ENCODE assay signal across 8 mouse cellular contexts in the genomic region with DNA sequence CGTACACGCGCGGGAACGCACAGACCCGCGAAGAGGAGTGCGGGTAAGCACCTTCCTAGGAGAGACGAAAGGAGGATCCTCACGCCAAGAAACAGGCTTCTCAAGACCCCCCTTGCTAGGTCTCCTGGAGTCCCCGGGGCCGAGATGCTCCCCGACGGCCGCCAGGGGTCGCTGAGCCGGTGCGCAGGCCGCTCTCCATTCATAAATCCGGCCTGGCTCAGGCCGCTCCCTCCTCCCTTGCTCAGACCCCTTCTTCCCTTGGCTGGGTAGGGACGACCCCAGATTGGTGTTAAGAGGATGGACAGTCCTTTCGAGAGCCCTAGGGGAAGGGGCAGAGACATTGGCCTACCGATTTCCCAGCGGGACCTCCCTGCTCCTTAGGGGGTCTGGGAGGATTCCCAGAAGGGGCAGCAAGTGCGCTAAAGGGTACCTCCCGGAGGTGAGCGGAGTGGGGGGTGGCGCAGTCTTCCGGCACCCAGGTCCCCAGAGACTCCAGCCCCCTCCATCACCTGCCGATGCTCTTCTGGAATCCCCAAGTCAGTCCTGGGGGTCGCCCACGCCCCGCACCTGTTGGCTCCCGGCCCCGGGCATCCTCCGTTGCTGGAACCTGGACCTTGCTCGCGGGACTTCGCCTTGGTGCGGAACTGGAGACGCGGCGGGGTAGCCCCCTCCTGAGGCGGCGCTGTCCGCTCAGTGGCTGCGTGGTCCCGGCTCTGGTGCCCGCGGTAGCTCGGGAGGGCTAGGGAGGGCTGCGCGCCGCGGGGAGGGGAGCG. TPM values are rescaled to one million over a fixed set of nuclear protein-coding genes. Genes with fewer than 3 reads are reported as not detected.
DNase-seq lines count a peak whose midpoint lies in the region; ATAC-seq and TF ChIP-seq lines count a peak whose summit lies in the region.

No protein-coding gene starts in this region.

- in situ Hi-C loops in ES-E14 (cut with MboI; ENCODE audit: low sequenced_read_pairs in 2 of 2, unreplicated experiment in 2 of 2), result no loop called here

- TF ChIP-seq CTCF in layer of hippocampus, adult 2 months (conservative IDR thresholded peaks at IDR 0.05), result peak; percentile 94

- no peaks in the 10 kb centered on the region for H3K9me3 ChIP-seq in ES-E14 (ENCODE audit: control insufficient read depth, insufficient read depth, low read depth, low read length)
- no peaks in the 10 kb centered on the region for H3K9me3 ChIP-seq in forebrain, embryonic 13.5 days (replicated peaks)
- no peaks in the 10 kb centered on the region for H3K9me3 ChIP-seq in lung, embryonic 16.5 days (ENCODE audit: control insufficient read depth, low read length)

- peak overlapping the region; percentile 88 for H3K4me2 ChIP-seq in forebrain, embryonic 13.5 days
- peak overlapping the region; percentile 68 for H3K4me2 ChIP-seq in lung, embryonic 16.5 days (ENCODE audit: low read depth, low read length)

- H3K4me1 ChIP-seq in ES-E14 (ENCODE audit: control insufficient read depth in 2 of 2, insufficient read depth in 2 of 2, low read length in 2 of 2, poor library complexity in 1 of 2), result peaks cover 0 to 3% of the 10 kb centered on the region in 2 experiments; a peak in 1 of 4 replicates
- H3K4me1 ChIP-seq in brown adipose tissue, adult 24 weeks (ENCODE audit: control insufficient read depth, insufficient read depth, insufficient read length, low read length), result 0 out of 2 replicates have a peak, but pooled peaks cover 3% of the 10 kb centered on the region
- H3K4me1 ChIP-seq in forebrain, embryonic 13.5 days, result peaks cover 21% of the 10 kb centered on the region
- H3K4me1 ChIP-seq in lung, embryonic 16.5 days (replicated peaks; ENCODE audit: control insufficient read depth, insufficient read depth, low read length), result peaks cover 8% of the 10 kb centered on the region

- H3K27ac ChIP-seq in ES-E14 (ENCODE audit: insufficient read depth, low read depth, low read length, poor library complexity, severe bottlenecking), result no peak overlapping the region
- no peak overlapping the region for H3K27ac ChIP-seq in brown adipose tissue, adult 24 weeks (replicated peaks; ENCODE audit: low read depth, low read length)
- no peak overlapping the region for H3K27ac ChIP-seq in forebrain, embryonic 13.5 days
- H3K27ac ChIP-seq in layer of hippocampus, adult 2 months, result peak overlapping the region; percentile 33; the same call in 1 of the 2 replicates
- H3K27ac ChIP-seq in lung, embryonic 16.5 days (ENCODE audit: low read length), result no peak overlapping the region

- WGBS in forebrain, embryonic 13.5 days, result under 1% methylated on average over 52 of the region's 57 CpGs
- under 1% methylated on average over 46 of the region's 57 CpGs for WGBS in lung, embryonic 16.5 days

- peak overlapping the region; percentile 55 for H3K9ac ChIP-seq in ES-E14 (ENCODE audit: insufficient read depth, low read depth, low read length, poor library complexity, severe bottlenecking)
- H3K9ac ChIP-seq in forebrain, embryonic 13.5 days, result peak overlapping the region; percentile 62
- peak overlapping the region; percentile 40; the same call in 1 of the 2 replicates for H3K9ac ChIP-seq in lung, embryonic 16.5 days (ENCODE audit: low read length)

- intact Hi-C loops in heart, postnatal 25 days (cut with DNase I), result loop anchor here (1.0 to 5.0 kb wide), 2 partner anchors 51 to 109 kb away; no protein-coding TSS in a partner anchor

- H3K27me3 ChIP-seq in forebrain, embryonic 13.5 days, result peaks cover 62% of the 10 kb centered on the region
- H3K27me3 ChIP-seq in lung, embryonic 16.5 days (ENCODE audit: control insufficient read depth, insufficient read depth, low read depth, low read length), result peaks cover 20% of the 10 kb centered on the region

- DNase-seq in ES-E14 (ENCODE audit: low read depth, low spot score), result peak; percentile 70
- DNase-seq in heart, postnatal 25 days (ENCODE audit: low spot score), result peak; percentile 49
- DNase-seq in layer of hippocampus, adult 2 months (ENCODE audit: low spot score in 2 of 2), result peak; percentile 48 to 84
- peak; percentile 77 for DNase-seq in ovary, postnatal 36 days (ENCODE audit: low spot score)
- peak; percentile 77 for DNase-seq in urinary bladder, postnatal 14 days (ENCODE audit: low spot score)

- peak overlapping the region; percentile 78 to 89 for H3K4me3 ChIP-seq in ES-E14 (ENCODE audit: insufficient read depth in 1 of 2, low read depth in 1 of 2, low read length in 2 of 2, poor library complexity in 1 of 2, severe bottlenecking in 1 of 2)
- H3K4me3 ChIP-seq in brown adipose tissue, adult 24 weeks (ENCODE audit: insufficient read depth, low read depth, low read length), result peak overlapping the region; percentile 36
- H3K4me3 ChIP-seq in forebrain, embryonic 13.5 days, result peak overlapping the region; percentile 43
- H3K4me3 ChIP-seq in layer of hippocampus, adult 2 months, result peak overlapping the region; percentile 57
- peak overlapping the region; percentile 39 for H3K4me3 ChIP-seq in lung, embryonic 16.5 days (ENCODE audit: low read length)

- no peaks in the 10 kb centered on the region for H3K36me3 ChIP-seq in ES-E14 (ENCODE audit: control insufficient read depth, insufficient read depth, low read length, poor library complexity, severe bottlenecking)
- no peaks in the 10 kb centered on the region for H3K36me3 ChIP-seq in forebrain, embryonic 13.5 days (ENCODE audit: poor library complexity, severe bottlenecking)
- H3K36me3 ChIP-seq in lung, embryonic 16.5 days (ENCODE audit: control insufficient read depth, insufficient read depth, low read length), result no peaks in the 10 kb centered on the region

- ATAC-seq in forebrain, embryonic 13.5 days, result peak; percentile 86
- ATAC-seq in lung, embryonic 16.5 days (ENCODE audit: low read depth), result peak; percentile 61

TF ChIP-seq in ES-E14, 5 proteins besides CTCF, POLR2A, EP300 and RAD21:
- TF ChIP-seq HCFC1 (IDR thresholded peaks at IDR 0.05; ENCODE audit: borderline replicate concordance, insufficient read depth, low read length) (0 out of 2 replicates have a peak, but pooled peaks have one; percentile 56), MAFK (IDR thresholded peaks at IDR 0.05; ENCODE audit: insufficient read depth, low read depth, low read length) (no peak), CHD2 (IDR thresholded peaks at IDR 0.05; ENCODE audit: low read depth, low read length) (no peak)

RNA-seq across cellular contexts. Expression of gene Hcrtr1, which starts 0.5 kb away (rescaled TPM):
- total RNA-seq in ES-E14 (2012; rRNA removed), result 0.16 and 0.22 TPM in 2 replicates
- polyA plus RNA-seq in brown adipose tissue, adult 24 weeks (2012; ENCODE audit: insufficient read depth, insufficient read length, missing spikeins), result not detected in 2 replicates
- 0.13 TPM in 1 of 2 replicates, not detected in the other for polyA plus RNA-seq in forebrain, embryonic 13.5 days (2015; fragmentation: Nextera tagmentation; extraction: Ambion mirVana)
- total RNA-seq in heart, postnatal 25 days (2021), result not detected
- 1 to 10 TPM; 2.7 to 2.8 TPM for total RNA-seq in layer of hippocampus, adult 2 months (2021)
- polyA plus RNA-seq in lung, embryonic 16.5 days (2015; fragmentation: Nextera tagmentation; extraction: Ambion mirVana), result 0.34 and 0.40 TPM in 2 replicates

RNA-seq across cellular contexts. Expression of gene Pef1, which starts 36.3 kb away (rescaled TPM):
- 25.4 and 36.2 TPM in 2 replicates for total RNA-seq in ES-E14 (2012; rRNA removed)
- 67.7 and 71.2 TPM in 2 replicates for polyA plus RNA-seq in brown adipose tissue, adult 24 weeks (2012; ENCODE audit: insufficient read depth, insufficient read length, missing spikeins)
- 68.0 and 68.4 TPM in 2 replicates for polyA plus RNA-seq in forebrain, embryonic 13.5 days (2015; fragmentation: Nextera tagmentation; extraction: Ambion mirVana)
- total RNA-seq in heart, postnatal 25 days (2021), result 10 to 100 TPM; 34.7 to 36.6 TPM
- total RNA-seq in layer of hippocampus, adult 2 months (2021), result 10 to 100 TPM; 64.7 to 72.0 TPM
- polyA plus RNA-seq in lung, embryonic 16.5 days (2015; fragmentation: Nextera tagmentation; extraction: Ambion mirVana), result 77.9 and 81.2 TPM in 2 replicates

RNA-seq across cellular contexts. Expression of gene Tinagl1, which starts 36.3 kb away (rescaled TPM):
- total RNA-seq in ES-E14 (2012; rRNA removed), result 22.5 and 43.7 TPM in 2 replicates
- polyA plus RNA-seq in brown adipose tissue, adult 24 weeks (2012; ENCODE audit: insufficient read depth, insufficient read length, missing spikeins), result 30.1 and 32.4 TPM in 2 replicates
- 2.6 and 3.1 TPM in 2 replicates for polyA plus RNA-seq in forebrain, embryonic 13.5 days (2015; fragmentation: Nextera tagmentation; extraction: Ambion mirVana)
- total RNA-seq in heart, postnatal 25 days (2021), result 10 to 100 TPM; 56.0 to 69.2 TPM
- 10 to 100 TPM in 1 of 2 experiments, 1 to 10 TPM in 1; 9.1 to 11.7 TPM for total RNA-seq in layer of hippocampus, adult 2 months (2021)
- polyA plus RNA-seq in lung, embryonic 16.5 days (2015; fragmentation: Nextera tagmentation; extraction: Ambion mirVana), result 73.3 and 81.6 TPM in 2 replicates
